Mouse (Mus musculus): ENCODE data around the gene Apobec1. TPM values are rescaled to one million over a fixed set of nuclear protein-coding genes. Genes with fewer than 3 reads are reported as not detected.

Apobec1 gene
- polyA plus RNA-seq, 1 experiment, result 728 TPM

DNA sequence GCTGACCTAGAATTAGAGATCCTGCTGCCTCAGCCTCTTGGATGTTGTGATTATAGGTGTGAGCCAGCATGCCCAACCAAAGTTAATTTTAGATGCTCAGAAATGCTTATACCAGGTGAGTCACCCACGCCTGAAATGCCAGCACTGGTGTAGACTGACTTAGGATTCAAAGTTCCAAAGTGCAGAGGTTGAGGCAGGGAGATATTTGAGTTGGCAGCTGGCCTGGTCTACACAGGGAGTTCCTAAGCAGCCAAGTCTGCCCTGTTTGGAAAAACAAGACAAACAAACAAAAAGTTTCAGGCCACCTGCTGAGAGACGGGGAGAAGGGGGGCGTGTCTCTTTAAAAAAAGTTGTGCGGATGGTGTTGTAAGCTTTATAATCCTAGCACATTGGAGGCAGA, 22.9 kb upstream of the Apobec1 start:
- TF ChIP-seq POLR2A (IDR thresholded peaks at IDR 0.05; ENCODE audit: borderline replicate concordance, low read depth, low read length) (no peak), CTCF (IDR thresholded peaks at IDR 0.05; ENCODE audit: low read depth, low read length) (no peak)
- no peaks in the 10 kb centered on the region for H3K4me1 ChIP-seq (ENCODE audit: control insufficient read depth, insufficient read depth, low read length)
- no peak overlapping the region for H3K4me3 ChIP-seq (ENCODE audit: insufficient read depth, low read length)
- H3K27ac ChIP-seq (ENCODE audit: insufficient read depth, low read depth, low read length), result no peak overlapping the region

DNA sequence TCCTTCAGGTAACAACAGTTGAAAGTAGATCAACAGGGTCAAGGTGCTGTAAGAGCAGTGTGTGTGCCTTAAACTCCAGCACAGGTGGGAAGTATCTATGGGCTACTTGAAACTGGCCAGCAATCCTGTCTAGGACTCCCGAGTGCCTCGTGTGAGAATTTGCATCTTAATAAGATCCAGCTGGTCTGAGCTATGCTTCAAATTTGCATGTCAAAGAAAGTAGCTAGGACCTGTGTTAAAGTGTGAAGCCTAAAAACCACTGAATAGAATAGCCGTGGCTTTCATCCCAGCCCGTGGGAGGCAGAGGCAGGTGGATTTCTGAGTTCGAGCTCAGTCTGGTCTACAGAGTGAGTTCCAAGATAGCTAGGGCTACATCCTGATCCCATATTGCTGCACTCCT, 22.2 kb upstream of the Apobec1 start:
- TF ChIP-seq CTCF (IDR thresholded peaks at IDR 0.05; ENCODE audit: low read depth, low read length) (no peak), POLR2A (IDR thresholded peaks at IDR 0.05; ENCODE audit: borderline replicate concordance, low read depth, low read length) (no peak)
- Histone ChIP-seq H3K4me3 (ENCODE audit: insufficient read depth, low read length) (no peak overlapping the region), H3K4me1 (ENCODE audit: control insufficient read depth, insufficient read depth, low read length) (no peaks in the 10 kb centered on the region), H3K27ac (ENCODE audit: insufficient read depth, low read depth, low read length) (no peak overlapping the region)

DNA sequence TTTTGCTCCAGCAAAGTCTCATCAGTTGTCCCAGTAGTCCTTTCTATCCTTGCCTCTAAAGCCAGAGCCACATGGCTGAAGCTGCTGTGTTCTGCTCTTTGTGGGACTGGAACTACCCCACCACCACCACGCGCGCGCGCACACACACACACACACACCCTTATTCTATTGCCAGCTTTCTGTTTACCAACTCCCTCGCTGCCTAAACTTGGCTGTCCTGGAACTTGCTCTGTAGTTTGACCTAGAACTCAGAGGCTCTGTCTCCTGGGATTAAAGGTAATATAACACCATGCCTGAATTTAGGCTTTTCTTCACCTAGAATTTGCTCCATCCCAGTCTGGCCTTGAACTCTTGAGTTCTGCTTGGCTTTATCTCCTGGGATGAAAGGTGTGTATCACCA, 18.8 kb upstream of the Apobec1 start:
- Histone ChIP-seq H3K4me1 (ENCODE audit: control insufficient read depth, insufficient read depth, low read length) (peaks cover 2% of the 10 kb centered on the region; the same call in 1 of the 2 replicates), H3K4me3 (ENCODE audit: insufficient read depth, low read length) (no peak overlapping the region), H3K27ac (ENCODE audit: insufficient read depth, low read depth, low read length) (no peak overlapping the region)
- TF ChIP-seq POLR2A (IDR thresholded peaks at IDR 0.05; ENCODE audit: borderline replicate concordance, low read depth, low read length), result no peak
- TF ChIP-seq CTCF (IDR thresholded peaks at IDR 0.05; ENCODE audit: low read depth, low read length), result no peak

DNA sequence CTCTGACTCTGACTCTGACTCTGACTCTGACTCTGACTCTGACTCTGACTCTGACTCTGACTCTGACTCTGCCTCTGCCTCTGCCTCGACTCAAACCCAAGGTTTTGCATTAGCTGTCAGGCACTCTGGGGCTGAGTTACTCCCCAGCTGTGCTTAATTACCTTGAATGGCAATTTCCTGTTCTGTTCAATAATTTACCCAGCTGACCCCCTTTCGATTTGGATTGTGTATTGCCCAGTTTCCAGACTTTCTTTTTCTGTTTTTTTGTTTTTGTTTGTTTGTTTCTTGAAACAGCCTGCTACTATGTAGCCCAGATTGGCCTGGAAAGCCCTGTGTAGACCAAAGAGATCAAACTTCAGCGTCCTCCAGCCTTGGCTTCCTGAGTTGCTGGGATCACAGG, 13.8 kb upstream of the Apobec1 start:
- H3K4me1 ChIP-seq (ENCODE audit: control insufficient read depth, insufficient read depth, low read length), result peaks cover 2% of the 10 kb centered on the region; the same call in 1 of the 2 replicates
- H3K4me3 ChIP-seq (ENCODE audit: insufficient read depth, low read length), result no peak overlapping the region
- no peak for TF ChIP-seq POLR2A (IDR thresholded peaks at IDR 0.05; ENCODE audit: borderline replicate concordance, low read depth, low read length)
- no peak for TF ChIP-seq CTCF (IDR thresholded peaks at IDR 0.05; ENCODE audit: low read depth, low read length)
- H3K27ac ChIP-seq (ENCODE audit: insufficient read depth, low read depth, low read length), result peak overlapping the region; percentile 47; the same call in 1 of the 2 replicates

DNA sequence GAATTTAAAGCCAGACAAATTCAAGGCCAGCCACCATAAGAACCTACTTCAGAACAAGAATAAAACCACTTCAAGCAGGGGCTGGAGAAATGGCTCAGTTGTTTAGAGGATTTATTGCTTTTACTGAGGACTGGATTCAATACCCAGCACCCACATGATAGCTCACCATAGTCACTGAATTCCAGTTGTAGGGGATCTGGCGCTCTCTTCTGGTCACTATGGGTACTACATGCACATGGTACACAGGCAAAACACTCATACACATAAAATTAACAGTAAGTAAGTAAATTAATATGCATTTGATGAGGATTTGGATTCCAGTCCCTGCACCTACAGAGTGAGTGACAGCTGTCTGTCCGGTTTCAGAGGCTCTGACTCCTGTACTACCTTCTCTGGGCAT, 11.8 kb upstream of the Apobec1 start:
- H3K27ac ChIP-seq (ENCODE audit: insufficient read depth, low read depth, low read length), result no peak overlapping the region
- peaks cover 2% of the 10 kb centered on the region; the same call in 1 of the 2 replicates for H3K4me1 ChIP-seq (ENCODE audit: control insufficient read depth, insufficient read depth, low read length)
- TF ChIP-seq POLR2A (IDR thresholded peaks at IDR 0.05; ENCODE audit: borderline replicate concordance, low read depth, low read length) (no peak), CTCF (IDR thresholded peaks at IDR 0.05; ENCODE audit: low read depth, low read length) (no peak)

DNA sequence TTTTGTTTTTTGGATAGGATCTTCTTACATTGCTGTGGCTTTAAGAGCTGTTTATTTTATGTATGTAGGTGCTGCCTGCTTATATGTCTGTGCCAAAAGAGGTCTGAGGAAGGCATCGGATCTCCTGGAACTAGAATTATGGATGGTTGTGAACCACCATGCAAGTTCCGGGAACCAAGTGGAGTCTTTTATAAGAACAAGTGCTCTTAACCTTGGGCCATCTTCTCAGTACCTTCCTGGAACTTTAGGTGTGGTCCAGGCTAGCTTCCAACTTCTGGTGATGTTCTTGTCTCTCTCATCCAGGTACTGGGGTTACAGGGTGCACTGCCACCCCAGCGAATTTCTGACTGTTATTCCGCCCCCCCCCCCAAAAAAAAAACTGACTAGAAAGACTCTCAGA, 10.2 kb upstream of the Apobec1 start:
- TF ChIP-seq POLR2A (IDR thresholded peaks at IDR 0.05; ENCODE audit: borderline replicate concordance, low read depth, low read length), result no peak
- no peak for TF ChIP-seq CTCF (IDR thresholded peaks at IDR 0.05; ENCODE audit: low read depth, low read length)
- Histone ChIP-seq H3K27ac (ENCODE audit: insufficient read depth, low read depth, low read length) (no peak overlapping the region), H3K4me3 (ENCODE audit: insufficient read depth, low read length) (no peak overlapping the region), H3K4me1 (ENCODE audit: control insufficient read depth, insufficient read depth, low read length) (peaks cover 7% of the 10 kb centered on the region)

More for the DNA sequence above, 11.8 kb upstream of the Apobec1 start:
- no peak overlapping the region for H3K4me3 ChIP-seq (ENCODE audit: insufficient read depth, low read length)

DNA sequence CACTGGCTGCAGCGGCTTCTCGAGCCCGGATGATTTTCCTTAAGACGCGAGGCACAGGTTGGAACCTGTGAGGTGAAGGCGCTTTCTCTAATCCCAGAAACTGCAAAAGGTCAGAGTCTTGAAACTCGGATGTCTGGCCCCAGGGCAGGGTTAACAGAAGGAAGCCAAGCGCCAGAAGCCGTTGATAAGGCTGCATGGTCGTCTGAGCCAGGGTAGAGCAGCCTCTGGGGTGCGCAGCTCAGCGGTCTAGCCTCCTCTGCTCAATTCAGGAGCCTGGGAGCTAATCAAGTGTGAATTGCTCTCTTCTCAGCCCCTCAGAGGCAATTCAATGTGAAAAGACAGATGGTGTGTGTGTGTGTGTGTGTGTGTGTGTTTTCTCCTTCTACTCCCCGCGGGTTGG, 7.5 kb upstream of the Apobec1 start, which contains the start of gene Gdf3:
Gene Gdf3 (minus strand): TSS at position 317 of the 400 bp plus-strand sequence.
- no peak for TF ChIP-seq POLR2A (IDR thresholded peaks at IDR 0.05; ENCODE audit: borderline replicate concordance, low read depth, low read length)
- TF ChIP-seq CTCF (IDR thresholded peaks at IDR 0.05; ENCODE audit: low read depth, low read length), result no peak
- no peak within 1 kb of the TSS for H3K27ac ChIP-seq (ENCODE audit: insufficient read depth, low read depth, low read length)
- no peak within 1 kb of the TSS for H3K4me3 ChIP-seq (ENCODE audit: insufficient read depth, low read length)

DNA sequence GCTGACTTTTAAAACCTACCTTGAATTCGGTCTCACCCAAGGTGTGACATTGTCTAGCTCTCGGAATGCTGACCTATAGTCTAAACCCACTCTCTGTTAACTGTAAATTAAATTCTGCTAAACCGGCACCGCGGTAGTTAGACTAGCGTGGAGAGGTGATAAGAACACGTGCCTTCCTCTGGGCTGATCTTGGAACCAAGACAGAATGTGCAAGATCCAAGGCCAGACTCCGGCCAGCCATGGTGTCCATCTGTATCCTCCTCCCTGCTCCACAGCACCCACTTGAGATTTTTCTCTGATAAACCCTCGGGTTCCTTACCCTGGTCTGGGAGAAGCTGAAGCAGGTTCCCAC, 7.1 kb upstream of the Apobec1 start:
- no peak overlapping the region for H3K4me3 ChIP-seq (ENCODE audit: insufficient read depth, low read length)
- H3K27ac ChIP-seq (ENCODE audit: insufficient read depth, low read depth, low read length), result no peak overlapping the region
- peaks cover 11% of the 10 kb centered on the region for H3K4me1 ChIP-seq (ENCODE audit: control insufficient read depth, insufficient read depth, low read length)
- no peak for TF ChIP-seq POLR2A (IDR thresholded peaks at IDR 0.05; ENCODE audit: borderline replicate concordance, low read depth, low read length)
- no peak for TF ChIP-seq CTCF (IDR thresholded peaks at IDR 0.05; ENCODE audit: low read depth, low read length)

More for the DNA sequence above, 7.5 kb upstream of the Apobec1 start, which contains the start of gene Gdf3:
- H3K4me1 ChIP-seq (ENCODE audit: control insufficient read depth, insufficient read depth, low read length), result peaks cover 7% of the 10 kb centered on the region

DNA sequence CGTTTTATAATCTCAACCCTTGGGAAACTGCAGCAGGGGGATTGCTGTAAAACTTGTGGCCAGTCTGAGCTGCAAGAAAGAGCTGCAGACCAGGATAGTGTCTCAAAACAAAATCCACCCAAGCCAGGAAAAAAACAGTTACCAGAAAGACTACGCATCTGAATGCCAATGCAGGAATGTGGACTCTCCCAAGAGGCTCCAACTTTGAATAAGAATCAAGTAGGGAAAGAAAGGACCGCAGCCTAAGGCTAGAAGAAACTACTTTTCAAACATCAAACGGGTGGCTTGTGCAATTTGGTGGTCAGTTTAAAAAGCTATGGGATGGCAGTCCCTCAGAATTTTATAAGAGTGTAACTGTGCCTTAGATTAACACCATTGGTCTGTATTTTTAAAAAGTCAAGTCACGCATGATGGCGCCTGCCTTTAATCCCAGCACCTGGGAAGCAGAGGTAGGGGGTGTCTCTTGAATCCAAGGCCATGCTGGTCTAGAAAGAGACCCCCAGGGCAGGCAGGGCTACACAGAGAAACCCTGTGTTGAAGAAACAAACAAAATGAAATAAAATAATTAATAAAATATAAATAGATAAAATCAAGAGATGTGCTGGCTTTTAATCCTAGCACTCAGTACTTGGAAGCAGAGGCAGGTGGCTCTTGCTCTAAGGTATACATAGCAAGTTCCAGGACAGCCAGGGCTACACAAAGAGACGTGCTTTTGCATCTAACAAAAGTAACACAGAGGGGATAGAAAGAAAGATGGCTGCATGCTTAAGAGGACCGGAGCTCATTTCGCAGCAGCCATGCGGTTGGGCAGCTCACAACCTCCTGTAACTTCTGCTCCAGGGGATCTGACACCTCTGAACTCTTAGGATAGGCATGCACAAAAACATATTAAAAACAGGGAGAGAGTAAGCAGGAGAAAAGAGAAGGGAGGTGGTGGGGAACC, 6.5 kb upstream of the Apobec1 start:
- no peak for TF ChIP-seq CTCF (IDR thresholded peaks at IDR 0.05; ENCODE audit: low read depth, low read length)
- no peak for TF ChIP-seq POLR2A (IDR thresholded peaks at IDR 0.05; ENCODE audit: borderline replicate concordance, low read depth, low read length)
- H3K4me3 ChIP-seq (ENCODE audit: insufficient read depth, low read length), result no peak overlapping the region
- H3K27ac ChIP-seq (ENCODE audit: insufficient read depth, low read depth, low read length), result no peak overlapping the region
- peaks cover 14% of the 10 kb centered on the region for H3K4me1 ChIP-seq (ENCODE audit: control insufficient read depth, insufficient read depth, low read length)

DNA sequence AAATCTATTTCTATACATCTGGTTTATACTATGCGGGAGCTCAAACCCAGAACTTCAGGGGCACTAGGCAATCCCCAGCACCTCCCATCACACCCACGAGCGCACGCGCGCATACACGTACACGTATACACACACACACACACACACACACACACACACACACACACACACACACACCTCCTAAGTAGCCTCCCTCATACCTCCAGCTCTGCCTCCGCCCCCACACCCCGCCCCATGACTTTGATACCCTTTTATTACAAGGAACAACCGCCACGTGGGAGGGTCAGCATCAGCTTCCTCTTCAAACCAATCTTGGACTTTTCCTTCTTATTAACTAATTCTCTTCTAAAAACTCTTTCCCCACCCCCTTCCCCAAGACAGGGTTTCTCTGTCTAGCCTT, 5.5 kb upstream of the Apobec1 start:
- H3K4me3 ChIP-seq (ENCODE audit: insufficient read depth, low read length), result no peak overlapping the region
- no peak for TF ChIP-seq CTCF (IDR thresholded peaks at IDR 0.05; ENCODE audit: low read depth, low read length)
- no peak overlapping the region for H3K27ac ChIP-seq (ENCODE audit: insufficient read depth, low read depth, low read length)

More for the DNA sequence above, 5.5 kb upstream of the Apobec1 start:
- peaks cover 14% of the 10 kb centered on the region for H3K4me1 ChIP-seq (ENCODE audit: control insufficient read depth, insufficient read depth, low read length)

Measured in bone marrow macrophage, adult 2 months (primary cell).